Mouse (Mus musculus) heart, postnatal 14 days (tissue): ENCODE results near the gene Ect2l. TPM values are rescaled to one million over a fixed set of nuclear protein-coding genes. Genes with fewer than 3 reads are reported as not detected.

Source experiments
- DNase-seq, 2 experiments: peaks; one replicate each; pipeline ENCODE4 v3.0.0; 2021 to 2022
- intact Hi-C: fragments of 180-260 bp; cut with DNase I; formaldehyde crosslinking; loops from one replicate; pipeline ENCODE4 v1.15.1; 2025
- long read RNA-seq, 2 experiments: library from polyadenylated mRNA; stranded (forward); transcript quantifications; one replicate each; pipeline ENCODE4 v2.0.0; 2021
- total RNA-seq, 2 experiments: library from RNA; stranded (reverse); gene quantifications; 2 replicates each; pipeline ENCODE4 v1.2.3; 2021

Ect2l gene
- under 1 TPM in 1 of 2 experiments, not detected in 1; 0.19 TPM for total RNA-seq
- long read RNA-seq, experiment 1 = 0 reads
- long read RNA-seq, experiment 2 = 0 reads

DNA sequence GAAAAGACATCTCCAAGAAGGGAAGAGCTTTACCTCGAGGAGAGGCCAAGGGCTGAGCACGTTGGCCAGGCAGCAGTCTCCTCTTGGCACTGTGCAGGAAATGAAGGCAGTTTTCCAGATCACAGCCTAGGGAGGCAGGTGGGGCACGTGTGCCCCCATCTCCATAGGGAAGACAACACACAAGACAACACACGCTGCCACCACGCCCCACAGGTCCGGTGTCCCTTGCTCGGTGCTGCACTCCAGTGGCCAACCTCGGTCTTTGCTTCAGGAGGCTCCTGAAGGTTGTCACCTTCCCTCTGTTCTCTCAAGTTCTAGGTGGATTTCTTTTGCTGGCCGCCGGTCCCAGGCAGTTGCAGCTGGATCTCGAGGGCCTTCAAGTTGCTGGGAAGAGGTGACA, at the start of gene Ect2l:
TSS of gene Ect2l (minus strand) at position 165 of the 400 bp plus-strand sequence.
- DNase-seq = peak; percentile 43 to 57
- intact Hi-C loops = no loop called here

DNA sequence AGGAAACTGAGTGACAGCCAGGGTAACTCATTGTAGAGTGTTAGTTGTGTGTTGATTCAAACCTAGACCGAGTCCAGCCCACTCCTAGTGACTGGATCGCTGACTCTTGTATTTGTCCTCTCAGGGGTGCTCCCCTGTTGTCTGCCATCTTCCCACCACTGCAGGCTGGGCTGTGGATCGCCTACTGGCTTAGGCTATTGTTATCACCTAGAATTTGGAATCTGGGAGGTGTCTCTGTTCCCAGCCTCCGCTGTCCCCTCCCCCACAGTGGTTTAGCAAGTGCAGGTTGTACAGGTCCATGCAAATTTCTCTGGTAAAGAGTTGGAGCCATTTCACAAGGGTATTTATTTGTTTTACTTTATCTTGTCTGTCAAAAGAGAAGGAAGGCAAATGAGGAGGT, 40.7 kb upstream of the Ect2l start:
- intact Hi-C loops = no loop called here
- no peak for DNase-seq

DNA sequence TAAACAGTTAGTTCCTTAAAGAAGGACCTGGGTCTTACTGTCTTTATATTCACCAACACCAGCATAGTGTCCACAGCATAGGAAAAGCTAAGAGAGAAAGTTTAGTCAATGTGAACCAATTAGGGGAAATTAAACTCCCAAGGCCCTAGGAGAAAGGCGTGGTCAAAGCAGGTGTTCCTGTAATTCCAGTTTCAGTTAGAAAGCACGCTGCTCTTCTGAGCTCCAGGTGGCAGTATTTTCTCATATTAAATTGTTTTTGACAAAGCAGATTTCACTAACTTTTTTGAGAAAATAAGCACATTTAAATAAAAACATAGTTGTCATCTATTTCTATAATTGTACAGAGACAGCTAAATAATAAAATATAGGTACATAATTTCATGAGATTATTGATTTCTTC, 32.9 kb upstream of the Ect2l start:
- intact Hi-C loops = no loop called here
- no peak for DNase-seq

DNA sequence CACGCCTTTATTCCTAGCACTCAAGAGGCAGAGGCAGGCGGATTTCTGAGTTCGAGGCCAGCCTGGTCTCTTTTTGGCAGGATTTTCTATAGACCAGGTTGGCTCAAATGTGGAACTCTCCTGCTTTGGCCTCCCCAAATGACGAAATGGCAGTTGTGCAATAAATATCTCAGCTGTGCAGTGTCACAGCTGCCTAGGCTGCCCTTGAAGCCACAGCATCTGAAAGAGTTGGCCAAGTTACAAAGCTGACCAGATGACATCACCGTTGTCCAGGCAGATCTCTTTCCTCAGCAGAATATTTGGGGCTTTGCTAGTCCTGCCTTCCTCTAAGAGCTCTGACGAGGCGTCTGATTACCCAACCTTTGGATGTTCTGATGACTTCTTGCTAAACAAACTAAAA, 26.5 kb upstream of the Ect2l start:
- intact Hi-C loops = loop anchor here (2.0 to 10.0 kb wide), 3 partner anchors 80 to 368 kb away; partner anchors contain the start of gene Nhsl1
- peak; percentile 32 to 36 for DNase-seq

DNA sequence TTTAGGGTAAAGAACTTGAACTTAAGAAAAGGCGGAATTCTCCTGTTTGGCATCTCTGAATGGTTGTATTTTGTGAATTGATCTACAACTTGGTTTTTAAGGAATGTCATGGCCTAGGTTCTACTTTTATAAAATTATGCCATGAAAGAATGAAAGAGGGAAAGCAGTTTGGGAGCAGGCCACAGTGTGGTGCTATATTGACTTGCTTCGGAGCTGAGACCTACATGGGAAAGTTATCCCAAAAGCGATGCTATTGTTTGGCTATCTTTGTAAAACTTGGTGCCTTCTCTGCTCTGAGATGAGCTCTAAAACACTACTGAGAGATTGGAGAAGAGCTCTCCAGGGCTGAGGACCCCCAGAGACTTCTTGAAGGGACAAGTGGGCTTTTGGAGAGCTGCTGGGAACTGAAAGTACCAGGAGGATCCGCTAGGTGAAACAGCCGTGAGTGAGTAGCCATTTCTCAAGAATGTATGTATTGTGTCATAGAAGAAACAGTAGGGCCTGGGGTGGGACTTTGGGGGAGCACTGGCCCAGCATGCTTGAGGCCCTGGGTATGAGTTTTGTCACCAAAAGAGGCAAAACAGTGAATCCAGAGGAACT, 25.7 kb upstream of the Ect2l start:
- intact Hi-C loops = loop anchor here (2.0 to 10.0 kb wide), 3 partner anchors 81 to 368 kb away; partner anchors contain the start of gene Nhsl1
- no peak for DNase-seq

DNA sequence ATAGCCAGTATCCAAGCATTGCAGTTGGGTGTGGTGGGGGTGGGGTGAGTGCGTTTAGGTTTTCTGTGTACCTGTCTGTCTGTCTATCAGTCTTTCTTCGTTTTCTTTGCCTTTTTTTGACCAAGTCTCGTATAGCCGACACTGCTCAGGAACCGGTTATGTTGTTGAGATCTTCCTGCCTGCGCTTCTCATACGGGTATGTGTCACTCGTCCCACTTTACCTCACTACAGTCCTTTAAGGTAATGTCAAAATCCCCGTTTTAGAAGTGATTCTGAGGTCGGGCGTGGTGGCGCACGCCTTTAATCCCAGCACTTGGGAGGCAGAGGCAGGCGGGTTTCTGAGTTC, 24.7 kb upstream of the Ect2l start:
- peak in 1 of 2 experiments; percentile 9 for DNase-seq
- intact Hi-C loops = loop anchor here (5.0 to 10.0 kb wide), 2 partner anchors 82 to 369 kb away; partner anchors contain the start of gene Nhsl1

DNA sequence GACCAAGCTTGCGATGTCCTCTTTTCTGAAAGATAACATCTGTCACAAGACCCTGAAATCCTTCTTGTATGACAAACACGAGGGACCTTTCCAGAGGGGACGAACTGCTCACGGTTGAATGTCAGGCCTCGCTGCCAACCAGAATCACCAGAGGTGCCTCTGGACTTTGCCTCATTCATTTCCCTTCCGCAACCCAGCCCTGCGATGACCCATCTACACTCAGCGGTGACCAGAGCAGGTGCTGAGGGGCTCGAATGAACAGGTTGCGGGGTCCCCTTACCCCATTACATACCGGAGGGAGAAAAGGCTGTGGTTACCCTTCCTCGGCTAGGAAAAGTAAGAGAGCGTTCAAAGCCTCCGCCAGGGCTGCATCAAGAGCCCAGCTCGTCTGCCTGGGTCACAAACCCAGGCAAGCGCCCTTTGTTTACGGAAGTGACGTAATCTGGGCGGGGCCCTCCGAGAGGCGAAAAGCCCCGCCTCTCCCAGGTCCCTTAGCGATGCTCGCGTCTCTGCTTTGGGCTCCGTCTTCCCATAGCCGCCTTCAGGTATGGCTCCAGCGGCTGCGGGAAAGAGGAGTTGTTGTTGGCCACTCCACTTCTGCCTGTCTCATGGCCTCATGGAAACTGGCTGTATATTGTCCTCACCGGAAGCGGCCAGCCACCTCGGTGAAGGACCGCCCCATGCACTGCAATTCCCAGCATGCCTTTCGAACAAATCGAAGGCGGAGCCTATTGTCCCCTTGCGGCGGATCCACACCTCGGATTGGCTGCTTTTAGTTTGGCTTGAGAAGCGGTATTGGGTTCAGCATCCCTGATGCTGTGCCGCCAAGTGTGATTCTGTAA, 24.1 kb upstream of the Ect2l start, which contains the start of gene Ccdc28a:
TSS of gene Ccdc28a (minus strand) at position 439 of the 842 bp plus-strand sequence.
- intact Hi-C loops = loop anchor here (5.0 to 10.0 kb wide), 2 partner anchors 83 to 370 kb away; partner anchors contain the start of gene Nhsl1

DNA sequence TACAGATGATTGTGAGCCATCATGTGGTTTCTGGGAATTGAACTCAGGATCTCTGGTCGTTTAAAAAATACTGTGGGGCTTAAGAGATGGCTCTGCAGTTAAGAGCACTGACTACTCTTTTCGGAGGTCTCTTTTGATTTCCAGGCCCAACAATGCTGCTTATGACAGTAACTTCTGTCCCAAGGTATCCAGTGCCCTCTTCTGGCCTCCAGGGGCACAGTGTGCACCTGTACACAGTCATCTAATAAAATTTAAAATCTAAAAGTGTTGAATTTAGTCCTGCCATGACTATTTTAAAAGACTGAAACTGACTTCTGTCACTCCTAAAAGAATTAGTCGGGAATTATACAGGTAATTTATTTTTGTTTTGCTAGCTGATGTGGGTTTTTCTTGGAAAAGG, 23.2 kb upstream of the Ect2l start:
- intact Hi-C loops = loop anchor here (10.0 kb wide), 1 partner anchor 371 kb away; no protein-coding TSS in a partner anchor
- DNase-seq = no peak

More for the DNA sequence above, 24.1 kb upstream of the Ect2l start, which contains the start of gene Ccdc28a:
- peak; percentile 92 to 97 for DNase-seq

DNA sequence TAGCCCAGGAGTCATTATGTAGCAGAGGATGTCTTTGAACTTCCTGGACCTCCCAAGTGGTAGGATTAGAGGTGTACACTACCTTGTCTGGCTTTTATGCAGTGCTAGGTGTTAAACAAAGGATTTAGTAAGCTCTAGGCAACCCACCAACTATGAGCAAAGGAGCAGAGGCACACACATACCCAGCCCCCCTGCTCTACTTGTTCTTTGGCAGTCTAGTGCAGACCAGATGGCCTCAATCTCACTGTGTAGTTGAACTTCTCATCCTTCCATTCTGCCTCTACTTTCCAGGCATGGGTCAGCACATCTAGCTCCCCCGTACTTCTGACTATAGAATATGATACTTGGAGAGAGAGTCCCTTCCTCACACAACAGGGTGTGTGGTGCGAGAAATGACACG, 13.7 kb upstream of the Ect2l start:
- DNase-seq = no peak
- intact Hi-C loops = no loop called here

DNA sequence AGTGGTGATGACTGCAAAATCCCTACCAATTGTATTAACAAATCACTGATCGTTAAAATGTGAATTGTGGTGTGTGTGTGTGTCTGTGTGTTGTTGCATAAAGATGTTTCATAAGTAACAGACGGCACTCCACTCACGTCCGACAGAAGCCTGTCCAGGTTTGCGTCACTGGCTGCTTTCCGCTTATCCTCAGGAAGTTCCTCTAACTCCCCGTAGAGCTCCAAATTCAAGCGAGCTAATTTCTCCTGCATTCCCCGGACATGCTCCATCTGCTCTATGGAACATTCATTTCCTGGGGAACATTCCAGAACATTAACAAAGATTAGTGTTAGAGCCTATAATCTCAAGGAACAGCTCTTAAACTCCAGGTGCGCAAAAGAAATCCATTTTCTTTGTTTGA, 8.7 kb upstream of the Ect2l start:
- intact Hi-C loops = no loop called here
- DNase-seq = no peak

DNA sequence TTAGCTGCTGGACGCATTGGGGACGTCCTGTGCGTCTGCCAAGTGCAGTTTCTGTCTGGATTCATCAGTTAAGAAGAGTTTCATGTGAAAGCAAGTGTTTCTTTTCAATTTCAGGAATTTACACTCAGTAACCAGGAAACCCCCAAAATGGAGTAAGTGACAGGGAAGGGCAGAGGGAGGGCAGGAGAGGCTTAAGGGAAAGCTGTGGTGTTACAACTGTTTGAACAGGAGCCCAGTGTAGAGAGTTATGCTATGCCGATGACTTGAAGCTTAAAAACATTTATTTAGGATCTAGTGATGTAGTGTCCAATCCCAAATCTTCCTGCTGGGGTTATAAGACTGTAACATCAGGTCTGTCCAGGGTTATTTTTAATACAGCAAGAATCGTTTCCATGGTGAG, 3.4 kb upstream of the Ect2l start:
- no peak for DNase-seq
- intact Hi-C loops = no loop called here

DNA sequence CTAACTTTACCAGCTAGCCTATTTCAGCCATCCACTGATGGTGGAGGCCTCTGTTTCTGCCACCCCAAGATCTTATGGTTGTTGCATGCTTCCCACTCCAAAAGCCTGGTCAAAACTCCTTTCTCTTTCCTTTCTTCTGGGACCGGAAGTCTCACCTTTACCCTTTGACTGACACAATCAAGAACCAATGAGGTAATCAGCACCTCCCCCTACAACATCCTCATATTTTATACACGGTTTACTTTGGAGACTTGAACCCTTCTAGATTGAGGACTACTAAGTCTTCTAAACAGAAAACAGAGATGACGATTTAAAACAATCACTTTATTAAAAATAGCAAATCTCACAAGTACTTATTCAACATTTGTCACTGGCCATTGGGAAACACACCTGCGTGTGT, 2.7 kb upstream of the Ect2l start:
- intact Hi-C loops = no loop called here

DNA sequence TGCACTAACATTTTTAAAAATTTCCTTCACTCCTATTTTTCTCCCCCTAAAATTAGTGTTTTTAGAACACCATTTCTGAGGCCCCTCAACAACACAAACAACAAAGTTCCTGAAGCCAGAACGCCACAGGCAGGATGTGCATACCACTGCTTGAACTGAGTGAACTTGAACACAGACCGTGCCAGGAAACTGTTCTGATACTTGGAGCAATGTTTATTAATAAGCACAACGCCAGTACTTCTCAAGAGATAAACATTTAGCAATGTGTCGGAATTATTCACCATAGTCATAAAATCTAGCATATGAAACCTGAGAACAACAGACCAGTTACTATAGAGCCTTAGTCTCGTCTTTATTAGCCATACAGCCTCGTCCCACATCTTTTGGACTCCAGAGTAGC, 571 bp downstream of the Ect2l start:
- intact Hi-C loops = no loop called here
- DNase-seq = no peak

More for the DNA sequence above, 2.7 kb upstream of the Ect2l start:
- DNase-seq = no peak

DNA sequence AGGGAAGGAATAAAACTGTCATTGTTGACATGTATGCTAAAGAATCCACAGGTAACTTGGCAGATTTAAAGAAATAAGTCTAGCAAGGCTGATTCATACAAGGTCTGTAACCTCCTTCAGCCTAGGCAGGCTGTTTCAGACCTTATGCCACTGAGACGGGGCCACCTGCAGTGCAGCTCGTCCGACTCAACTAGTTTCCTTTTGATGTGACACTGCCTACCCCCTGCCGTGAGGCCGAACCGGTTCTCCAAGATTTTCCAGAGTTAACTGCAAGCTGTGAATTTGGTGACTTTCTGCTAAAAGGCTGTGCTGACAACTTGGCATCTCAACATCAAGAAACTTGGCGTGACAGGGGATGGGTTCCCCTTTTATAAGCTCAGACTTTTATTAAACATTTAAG, 6.6 kb downstream of the Ect2l start:
- intact Hi-C loops = no loop called here
- DNase-seq = no peak

DNA sequence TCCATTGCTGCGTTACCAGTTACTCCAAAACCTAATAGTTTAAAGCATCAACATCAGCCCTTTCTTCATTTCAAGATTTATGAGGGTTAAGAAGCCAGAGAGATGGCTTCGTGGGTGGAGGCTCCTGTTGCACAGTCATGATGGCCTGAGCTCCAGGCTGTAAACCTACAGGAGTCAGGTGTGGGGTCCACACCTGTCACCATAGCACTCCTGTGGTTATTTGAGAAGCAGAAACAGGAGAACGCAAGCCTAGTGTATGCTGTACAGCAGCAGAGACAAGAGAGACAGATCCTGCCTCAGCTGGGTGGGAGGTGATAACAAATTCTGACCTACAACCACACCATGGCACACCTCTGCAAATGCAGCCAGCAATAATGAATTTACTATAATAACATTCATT, 8.3 kb downstream of the Ect2l start:
- DNase-seq = no peak
- intact Hi-C loops = no loop called here

DNA sequence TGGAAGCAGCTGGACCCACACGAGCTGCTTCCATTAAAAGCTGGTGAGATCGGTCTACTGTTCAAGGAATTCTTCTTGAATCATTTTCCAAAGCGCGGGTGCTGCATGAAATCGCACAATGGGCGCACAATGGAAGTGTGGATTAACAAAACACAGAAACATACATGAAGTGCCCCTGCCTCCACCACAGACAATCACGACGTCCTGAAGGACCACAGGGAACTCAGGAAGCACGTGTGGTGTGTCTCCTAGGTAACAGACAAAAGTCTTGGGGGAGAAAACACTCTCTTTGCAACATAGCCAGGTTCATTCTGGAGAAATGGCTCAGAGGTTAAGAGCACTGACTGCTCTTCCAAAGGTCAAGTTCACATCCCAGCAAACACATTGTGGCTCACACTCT, 10.0 kb downstream of the Ect2l start:
- DNase-seq = no peak
- intact Hi-C loops = no loop called here

DNA sequence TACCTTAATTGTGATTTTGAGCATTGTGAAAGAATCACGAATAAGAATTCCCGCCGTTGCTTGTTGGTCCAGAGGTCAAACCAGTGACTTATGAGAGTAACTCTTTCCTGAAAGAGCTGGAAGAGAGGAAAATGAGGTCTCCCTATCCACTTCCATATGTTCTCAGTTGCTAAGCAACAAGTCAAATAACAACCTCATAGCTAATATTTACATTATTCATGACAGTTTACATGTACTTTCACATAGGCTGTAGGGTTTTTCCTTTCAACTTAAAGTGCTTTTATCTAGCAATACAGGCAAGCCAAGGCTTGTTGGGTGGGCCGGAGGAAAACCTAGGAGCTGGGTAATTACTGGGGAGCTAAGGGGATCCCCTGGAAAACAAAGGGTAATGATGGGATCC, 10.8 kb downstream of the Ect2l start:
- intact Hi-C loops = loop anchor here (5.0 kb wide), 2 partner anchors 93 to 323 kb away; no protein-coding TSS in a partner anchor
- DNase-seq = no peak

DNA sequence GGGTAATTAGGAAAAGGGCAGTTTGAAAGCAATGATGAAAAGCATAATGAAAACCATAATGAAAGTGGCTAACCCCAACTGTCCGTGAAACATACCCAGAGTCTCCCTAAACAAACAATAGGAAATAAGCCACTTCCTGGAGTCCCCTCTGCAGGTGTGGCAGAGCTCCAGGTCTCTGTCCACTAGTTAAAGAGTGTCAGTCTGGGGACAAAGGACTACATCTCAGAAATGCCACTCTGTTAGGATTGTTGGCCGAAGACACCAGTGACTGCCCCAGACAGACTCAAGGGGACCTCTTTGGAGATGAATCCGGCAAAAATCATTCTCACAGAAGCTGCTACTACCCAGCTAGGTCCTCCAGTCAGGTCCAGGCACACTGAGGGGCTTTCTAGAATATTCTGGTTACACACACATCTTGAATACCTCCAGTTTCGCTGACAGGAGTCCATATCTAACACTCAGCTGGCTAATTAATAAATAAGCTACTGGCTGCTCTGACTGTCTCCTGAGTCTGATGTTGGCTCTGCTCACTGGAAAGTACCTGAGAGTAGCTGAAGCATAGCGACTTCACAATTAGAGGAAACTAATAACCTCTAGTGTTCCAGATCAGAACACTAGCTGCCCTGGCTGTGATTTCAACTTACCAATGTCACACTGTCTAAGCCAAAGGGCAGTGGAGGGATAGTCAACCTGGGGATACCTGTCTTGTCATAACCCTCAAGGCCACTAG, 12.2 kb downstream of the Ect2l start:
- no peak for DNase-seq
- intact Hi-C loops = loop anchor here (1.0 to 5.0 kb wide), 3 partner anchors 91 to 321 kb away; partner anchors contain the start of gene Reps1

DNA sequence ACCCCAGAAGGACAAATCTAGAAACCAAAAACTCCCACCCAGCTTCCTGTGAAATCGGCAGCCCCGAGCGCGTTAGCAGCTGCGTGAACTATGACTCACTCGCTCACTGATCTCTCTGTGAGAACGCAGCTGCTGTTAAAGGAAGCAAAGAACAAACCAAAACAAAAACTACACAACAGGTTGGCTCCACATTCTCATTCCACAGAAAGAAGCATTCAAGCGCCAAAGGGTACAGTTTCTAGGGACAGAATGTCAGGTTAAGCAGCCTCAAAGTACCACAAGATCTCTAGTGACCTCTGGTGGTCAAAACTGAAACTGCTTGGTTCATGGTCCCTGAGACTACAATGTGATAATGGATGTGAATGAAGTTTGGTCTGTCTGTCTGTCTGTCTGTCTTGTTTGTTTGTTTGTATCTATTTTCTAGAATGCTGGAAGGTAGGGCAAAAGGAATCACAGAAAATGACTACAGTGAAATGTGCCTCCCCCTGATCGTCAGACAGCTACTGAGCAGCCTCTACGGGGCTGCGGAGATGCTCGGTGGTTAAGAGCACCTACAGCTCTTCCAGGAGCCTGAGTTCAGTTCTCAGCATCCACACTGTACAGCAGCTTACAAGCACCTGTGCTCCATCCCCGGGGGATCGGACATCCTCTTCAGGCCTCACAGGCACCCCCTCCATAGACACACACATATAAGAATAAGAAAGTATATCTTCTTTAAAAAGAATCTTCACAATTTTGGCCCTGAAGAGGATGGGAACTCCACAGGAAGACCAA, 13.3 kb downstream of the Ect2l start:
- peak; percentile 65 to 88 for DNase-seq
- intact Hi-C loops = loop anchor here (2.0 to 5.0 kb wide), 3 partner anchors 90 to 465 kb away; no protein-coding TSS in a partner anchor

DNA sequence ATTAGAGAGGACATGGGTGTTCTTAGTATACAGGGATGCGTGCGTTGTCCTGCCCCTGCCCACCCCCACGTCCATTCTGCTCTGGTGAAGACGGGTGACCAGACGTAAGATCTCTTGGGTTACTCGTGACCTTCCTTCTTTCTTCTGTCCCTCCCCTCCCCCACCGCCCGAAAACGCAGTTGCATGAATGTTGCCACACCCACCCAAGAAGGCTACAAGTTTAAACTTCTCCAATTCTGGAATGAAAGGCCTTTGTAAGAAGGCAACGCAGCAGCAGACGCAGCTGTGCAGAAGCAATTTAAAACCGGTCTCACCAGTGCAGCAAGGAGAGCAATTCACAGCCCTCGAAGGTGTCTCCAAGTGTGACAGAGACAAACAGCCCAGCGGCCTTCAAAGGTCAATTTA, 16.0 kb downstream of the Ect2l start:
- intact Hi-C loops = loop anchor here (5.0 kb wide), 2 partner anchors 87 to 317 kb away; no protein-coding TSS in a partner anchor
- no peak for DNase-seq
